Mouse (Mus musculus): ENCODE data around the gene Vav3. TPM values are rescaled to one million over a fixed set of nuclear protein-coding genes. Genes with fewer than 3 reads are reported as not detected.
A peak's percentile ranks its signal among the peaks of the same experiment; 100 is the strongest.

Vav3 gene
- total RNA-seq (2017) = 71.3 and 132 TPM in 2 replicates

- ATAC-seq (replicated peaks in 1 of 2; ENCODE audit: insufficient read depth in 1 of 2, low FRiP score in 2 of 2, low TSS enrichment in 1 of 2, low read depth in 1 of 2, poor library complexity in 2 of 2, severe bottlenecking in 2 of 2) = peak; percentile 28 to 54
Measured at GRCm38 (mm10) chr3:109340274-109341070, at the start of gene Vav3. Gene Vav3 (plus strand): TSS chr3:109340653.

DNA sequence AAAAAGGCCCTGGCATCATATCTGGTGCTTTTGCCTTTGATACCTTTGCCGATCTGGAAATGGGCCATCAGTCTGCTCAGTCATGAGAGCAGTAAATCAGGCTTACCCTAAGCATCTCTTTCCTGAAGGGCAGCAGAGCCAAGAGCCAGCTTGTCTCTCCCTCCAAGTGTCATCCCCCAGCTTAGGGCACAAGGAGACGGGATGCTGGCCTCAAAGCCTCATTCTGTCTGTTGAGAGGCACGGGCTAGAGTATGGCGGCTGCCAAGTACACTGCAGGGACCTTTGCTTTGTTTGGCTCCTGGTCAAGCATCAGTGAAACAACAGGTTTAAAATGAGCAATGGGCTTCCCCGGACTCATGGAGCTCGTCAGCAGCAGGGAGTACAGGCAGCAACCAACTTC, 41.6 kb upstream of the Vav3 start:
- ATAC-seq (replicated peaks in 1 of 2; ENCODE audit: insufficient read depth in 1 of 2, low FRiP score in 2 of 2, low TSS enrichment in 1 of 2, low read depth in 1 of 2, poor library complexity in 2 of 2, severe bottlenecking in 2 of 2) = no peak

DNA sequence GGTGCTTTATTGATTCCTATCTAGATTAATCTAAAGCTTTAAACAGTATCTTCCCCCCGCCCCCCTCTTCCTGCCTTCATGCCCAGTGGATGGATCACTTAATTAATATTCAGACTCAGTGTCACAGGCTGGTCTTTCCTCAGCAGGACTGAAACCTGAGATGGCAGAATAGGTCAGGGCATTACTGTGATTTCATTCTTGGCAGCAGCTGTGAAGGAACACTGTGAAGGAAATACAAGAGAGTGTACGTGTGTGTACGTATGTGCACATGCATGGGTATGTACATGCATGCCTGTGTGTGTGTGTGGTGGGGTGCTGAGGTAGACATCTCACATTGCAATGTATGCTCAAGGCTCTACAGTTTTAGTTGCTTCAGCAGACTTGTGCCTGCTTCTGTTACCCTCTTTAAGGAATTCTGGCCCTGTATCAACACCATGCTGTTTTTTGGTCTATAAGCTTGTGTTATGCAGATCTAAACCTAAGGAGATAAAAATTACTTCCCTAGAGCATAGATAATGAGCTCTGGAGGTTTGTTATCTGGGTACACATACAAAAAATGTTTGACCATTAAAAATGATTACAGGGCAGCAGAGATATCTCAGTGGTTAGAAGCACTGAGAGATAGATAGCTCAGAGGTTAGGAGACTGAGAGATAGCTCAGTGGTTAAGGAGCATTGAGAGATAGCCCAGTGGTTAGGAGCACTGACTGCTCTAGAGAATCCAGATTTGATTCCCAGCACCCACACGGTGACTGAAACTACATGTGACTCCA, 41.0 kb upstream of the Vav3 start:
- ATAC-seq (replicated peaks in 1 of 2; ENCODE audit: insufficient read depth in 1 of 2, low FRiP score in 2 of 2, low TSS enrichment in 1 of 2, low read depth in 1 of 2, poor library complexity in 2 of 2, severe bottlenecking in 2 of 2) = no peak

DNA sequence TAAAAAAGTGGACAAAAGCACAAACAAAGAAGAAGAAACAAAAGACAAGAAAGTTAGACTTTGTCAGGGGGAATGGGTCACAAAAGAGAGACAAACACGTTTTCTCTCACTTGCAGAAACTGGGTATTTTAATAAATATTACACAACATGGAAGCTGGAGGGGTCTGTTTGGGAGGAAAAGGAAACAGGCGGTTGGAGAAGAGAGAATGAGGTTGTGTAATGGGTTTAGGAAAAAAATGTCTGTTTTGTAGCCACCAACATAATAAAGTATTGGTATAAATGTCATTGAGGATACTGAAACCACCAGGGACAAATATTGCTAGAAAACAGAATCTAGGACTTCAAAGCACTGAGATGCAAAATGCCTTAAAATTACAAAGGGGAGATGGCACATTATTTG, 38.4 kb upstream of the Vav3 start:
- peak; percentile 32; a peak in 2 of 4 replicates for ATAC-seq (replicated peaks in 1 of 2; ENCODE audit: insufficient read depth in 1 of 2, low FRiP score in 2 of 2, low TSS enrichment in 1 of 2, low read depth in 1 of 2, poor library complexity in 2 of 2, severe bottlenecking in 2 of 2)

- no peak for ATAC-seq (replicated peaks in 1 of 2; ENCODE audit: insufficient read depth in 1 of 2, low FRiP score in 2 of 2, low TSS enrichment in 1 of 2, low read depth in 1 of 2, poor library complexity in 2 of 2, severe bottlenecking in 2 of 2)
Measured at GRCm38 (mm10) chr3:109307406-109307805, 33.0 kb upstream of the Vav3 start.

- no peak for ATAC-seq (replicated peaks in 1 of 2; ENCODE audit: insufficient read depth in 1 of 2, low FRiP score in 2 of 2, low TSS enrichment in 1 of 2, low read depth in 1 of 2, poor library complexity in 2 of 2, severe bottlenecking in 2 of 2)
Measured at GRCm38 (mm10) chr3:109308468-109308867, 32.0 kb upstream of the Vav3 start.

DNA sequence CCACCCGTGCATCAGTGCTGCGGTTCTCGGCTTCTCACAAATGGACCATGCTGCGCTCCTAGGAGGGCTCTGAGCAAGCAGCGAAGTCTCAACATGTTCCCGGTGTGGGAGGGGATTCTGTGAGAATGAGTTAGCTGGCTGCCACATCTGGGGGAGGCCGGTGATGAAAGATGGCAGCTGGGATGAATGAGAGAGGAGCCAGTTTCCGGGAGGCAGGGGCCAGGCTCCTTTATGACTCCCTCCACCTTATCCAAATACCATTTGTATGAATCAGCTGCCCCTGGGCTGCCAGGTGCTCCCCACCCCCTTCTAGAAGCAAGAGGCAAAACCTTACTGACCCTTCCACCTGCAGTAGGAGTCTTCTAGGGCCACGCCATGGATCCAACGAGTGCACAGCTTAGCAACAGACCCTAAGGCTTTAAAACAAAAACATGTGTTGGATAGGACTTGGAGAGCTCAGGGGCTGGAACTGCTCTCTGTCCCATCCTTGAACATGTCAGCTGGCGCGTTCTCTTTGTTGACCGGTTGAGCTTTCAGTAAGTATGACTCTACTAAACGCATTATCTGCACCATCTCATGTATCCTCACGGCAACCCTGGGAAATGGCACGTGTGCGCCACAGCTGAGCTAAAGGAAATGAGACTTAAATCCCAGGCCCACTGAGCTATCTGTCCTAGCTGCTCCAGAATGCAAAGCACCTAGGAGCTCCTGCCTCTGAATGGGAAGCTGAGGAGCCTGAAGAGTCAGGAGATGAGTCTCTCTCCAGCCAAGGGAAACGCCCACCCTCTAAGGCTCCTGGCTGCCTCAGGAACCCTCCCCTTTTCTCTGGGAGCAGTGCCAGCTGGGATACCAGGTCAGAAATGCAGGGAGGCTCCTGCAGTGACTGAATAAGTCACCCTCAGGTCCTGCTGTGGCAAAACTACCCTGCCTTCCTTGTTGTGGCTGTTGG, 30.9 kb upstream of the Vav3 start:
- no peak for ATAC-seq (replicated peaks in 1 of 2; ENCODE audit: insufficient read depth in 1 of 2, low FRiP score in 2 of 2, low TSS enrichment in 1 of 2, low read depth in 1 of 2, poor library complexity in 2 of 2, severe bottlenecking in 2 of 2)

DNA sequence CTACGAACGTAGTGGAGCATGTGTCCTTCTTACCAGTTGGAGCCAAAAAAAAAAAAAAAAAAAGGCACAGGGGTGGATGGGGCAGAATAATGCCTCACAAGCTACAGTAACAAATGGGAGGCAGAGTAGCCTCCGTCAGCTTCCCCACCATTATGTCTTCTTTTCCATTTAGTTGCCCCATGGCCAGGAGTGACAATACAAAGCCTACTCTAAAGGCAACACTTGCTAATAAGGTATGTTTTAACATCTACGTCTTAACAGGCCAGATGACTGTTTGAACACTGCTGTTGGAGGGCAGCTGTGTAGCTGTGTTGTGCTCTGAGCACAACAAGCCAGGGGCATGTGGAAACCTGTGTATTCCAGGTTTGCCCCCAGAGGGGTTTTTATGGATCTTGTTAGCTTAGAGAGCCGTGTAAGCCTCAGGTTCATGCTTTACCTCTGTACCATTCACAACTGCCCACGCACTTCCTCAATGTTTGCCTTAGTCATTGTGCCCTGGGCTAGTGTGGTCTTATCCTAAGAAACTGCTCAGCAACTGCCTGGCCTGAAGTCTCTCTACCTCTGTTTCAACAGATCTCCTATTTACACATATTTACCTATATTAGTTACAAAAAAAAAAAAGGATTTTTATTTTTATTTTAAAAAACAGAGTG, 29.2 kb upstream of the Vav3 start:
- ATAC-seq (replicated peaks in 1 of 2; ENCODE audit: insufficient read depth in 1 of 2, low FRiP score in 2 of 2, low TSS enrichment in 1 of 2, low read depth in 1 of 2, poor library complexity in 2 of 2, severe bottlenecking in 2 of 2) = peak; percentile 96 to 97

GRCm38 (mm10) chr3:109311875-109312274, 28.6 kb upstream of the Vav3 start:
- peak; percentile 42 to 51; a peak in 2 of 4 replicates for ATAC-seq (replicated peaks in 1 of 2; ENCODE audit: insufficient read depth in 1 of 2, low FRiP score in 2 of 2, low TSS enrichment in 1 of 2, low read depth in 1 of 2, poor library complexity in 2 of 2, severe bottlenecking in 2 of 2)

- no peak for ATAC-seq (replicated peaks in 1 of 2; ENCODE audit: insufficient read depth in 1 of 2, low FRiP score in 2 of 2, low TSS enrichment in 1 of 2, low read depth in 1 of 2, poor library complexity in 2 of 2, severe bottlenecking in 2 of 2)
Measured at GRCm38 (mm10) chr3:109313501-109313900, 27.0 kb upstream of the Vav3 start.

DNA sequence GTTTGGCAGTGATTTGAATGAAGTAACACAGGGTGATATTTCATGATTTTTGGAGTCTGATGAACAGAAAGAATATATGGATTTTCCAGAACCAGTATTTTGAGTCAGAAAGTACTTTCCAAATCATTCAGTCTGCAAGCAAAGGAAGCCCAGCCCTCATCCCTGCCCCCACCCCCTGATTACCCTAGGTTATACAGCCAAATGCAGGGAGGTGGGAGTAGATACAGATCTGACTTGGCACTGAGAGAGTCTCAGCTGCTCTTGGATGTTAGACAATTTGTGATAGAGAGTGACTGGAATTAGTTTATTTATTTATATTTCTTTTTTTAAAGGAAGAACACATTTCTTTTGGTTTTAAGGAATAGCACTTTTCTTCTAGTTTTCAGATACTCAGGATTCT, 18.2 kb upstream of the Vav3 start:
- ATAC-seq (replicated peaks in 1 of 2; ENCODE audit: insufficient read depth in 1 of 2, low FRiP score in 2 of 2, low TSS enrichment in 1 of 2, low read depth in 1 of 2, poor library complexity in 2 of 2, severe bottlenecking in 2 of 2) = no peak

DNA sequence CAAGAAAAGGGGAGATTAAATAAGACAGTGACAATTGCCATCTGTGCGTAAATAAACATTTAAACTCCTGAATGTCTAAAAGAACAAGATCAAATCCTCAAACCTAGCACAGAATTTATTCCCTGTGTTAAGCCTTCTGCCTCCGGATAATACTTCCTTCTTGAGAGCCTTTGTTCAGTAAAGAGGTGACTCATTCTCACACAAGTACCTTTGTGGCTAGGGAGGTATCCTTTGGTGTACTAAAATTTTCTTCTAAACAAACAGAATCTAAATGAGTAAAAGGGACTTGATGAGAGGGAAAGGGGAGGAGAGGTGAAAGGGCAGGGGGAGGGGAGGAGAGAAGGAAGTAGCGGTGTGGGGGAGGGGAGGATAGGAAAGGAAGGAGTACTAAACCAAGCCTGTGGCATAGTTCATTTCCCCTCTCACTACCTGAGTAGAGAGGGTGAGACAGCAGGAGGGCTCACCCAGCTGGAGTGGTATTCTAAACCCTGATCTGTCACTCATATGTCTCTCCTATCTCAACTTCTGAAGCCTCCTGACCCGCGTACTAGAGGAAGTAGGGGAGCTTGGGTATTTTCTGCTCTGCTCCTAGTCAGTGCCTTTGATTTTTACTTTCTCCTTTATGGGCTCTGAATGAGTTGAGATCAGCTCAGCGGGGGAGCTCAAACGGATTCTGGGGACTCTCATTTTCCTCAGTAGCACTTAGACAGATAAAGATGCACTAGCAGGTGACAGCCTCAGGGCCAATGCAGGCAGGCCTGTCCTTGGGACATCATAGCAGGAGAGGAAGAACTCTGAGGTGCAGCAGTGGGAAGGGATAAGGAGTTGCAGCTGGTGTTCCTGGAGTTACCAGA, 16.8 kb upstream of the Vav3 start:
- ATAC-seq (replicated peaks in 1 of 2; ENCODE audit: insufficient read depth in 1 of 2, low FRiP score in 2 of 2, low TSS enrichment in 1 of 2, low read depth in 1 of 2, poor library complexity in 2 of 2, severe bottlenecking in 2 of 2) = peak in 1 of 2 experiments; percentile 58; a peak in 2 of 4 replicates

DNA sequence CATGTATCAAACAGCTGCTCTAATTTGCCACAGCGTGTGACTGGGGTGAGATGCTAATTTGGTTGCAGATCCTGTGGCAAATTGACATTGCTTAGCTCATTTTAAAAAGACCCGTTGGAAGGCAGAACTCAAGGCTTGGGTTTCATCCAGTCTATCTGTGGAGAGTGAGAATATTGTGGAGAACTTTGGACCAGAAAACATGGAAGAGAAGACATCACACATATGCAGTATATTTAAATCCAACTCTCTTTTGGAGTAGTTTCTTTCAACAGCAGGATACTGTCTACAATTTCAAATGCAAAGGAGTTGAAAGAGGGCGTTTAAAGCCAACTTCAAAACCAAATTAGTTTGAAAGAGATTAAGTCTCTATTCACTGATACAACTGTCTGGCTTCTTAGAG, 13.3 kb upstream of the Vav3 start:
- ATAC-seq (replicated peaks in 1 of 2; ENCODE audit: insufficient read depth in 1 of 2, low FRiP score in 2 of 2, low TSS enrichment in 1 of 2, low read depth in 1 of 2, poor library complexity in 2 of 2, severe bottlenecking in 2 of 2) = no peak

GRCm38 (mm10) chr3:109332755-109333154, 7.7 kb upstream of the Vav3 start:
- ATAC-seq (replicated peaks in 1 of 2; ENCODE audit: insufficient read depth in 1 of 2, low FRiP score in 2 of 2, low TSS enrichment in 1 of 2, low read depth in 1 of 2, poor library complexity in 2 of 2, severe bottlenecking in 2 of 2) = no peak

DNA sequence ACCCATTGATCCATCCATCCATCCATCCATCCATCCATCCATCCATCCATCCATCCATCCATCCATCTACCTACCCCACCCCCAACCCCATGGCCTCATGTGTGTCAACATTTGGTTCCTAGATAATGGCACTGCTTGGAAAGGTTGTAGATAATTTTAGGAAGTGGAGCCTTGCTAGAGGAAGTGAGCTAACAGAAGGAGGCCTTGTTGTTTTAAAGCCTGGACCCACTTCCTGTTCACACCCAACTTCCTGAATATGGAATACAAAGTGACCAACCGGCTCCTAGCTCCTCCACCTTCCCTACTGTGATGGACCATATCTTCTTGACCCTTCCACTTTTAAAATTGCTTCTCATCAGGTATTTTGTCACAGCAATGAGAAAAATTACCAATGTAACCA, 5.0 kb upstream of the Vav3 start:
- peak in 1 of 2 experiments; percentile 8; a peak in 1 of 4 replicates for ATAC-seq (replicated peaks in 1 of 2; ENCODE audit: insufficient read depth in 1 of 2, low FRiP score in 2 of 2, low TSS enrichment in 1 of 2, low read depth in 1 of 2, poor library complexity in 2 of 2, severe bottlenecking in 2 of 2)

- no peak for ATAC-seq (replicated peaks in 1 of 2; ENCODE audit: insufficient read depth in 1 of 2, low FRiP score in 2 of 2, low TSS enrichment in 1 of 2, low read depth in 1 of 2, poor library complexity in 2 of 2, severe bottlenecking in 2 of 2)
Measured at GRCm38 (mm10) chr3:109339290-109339689, 1.2 kb upstream of the Vav3 start.
